Mouse (Mus musculus) cerebral cortex, adult 2 months (tissue): Measurements from ENCODE around the gene Ptprs.

Source experiments
- WGBS: fragments of 180-500 bp; shearing (Covaris S2); methylation state at CpG from one replicate; pipeline ENCODE4 v1.1.7; 2018; 5-methylcytosine and 5-hydroxymethylcytosine counted together

Gene Ptprs

GRCm38 (mm10) chr17:56476402-56476752, at the start of gene Ptprs:
TSS of gene Ptprs (minus strand) at chr17:56476483.
- WGBS, result 0% methylated on average over 27 of the region's 27 CpGs

- WGBS, result 87% methylated on average over 4 of the region's 4 CpGs
Observed at GRCm38 (mm10) chr17:56524943-56525342, 48.7 kb upstream of the Ptprs start.

GRCm38 (mm10) chr17:56522744-56523143, 46.5 kb upstream of the Ptprs start:
- WGBS, result 47% methylated on average over 1 of the region's 1 CpGs

GRCm38 (mm10) chr17:56515690-56516410, 39.6 kb upstream of the Ptprs start:
- 16% methylated on average over 13 of the region's 13 CpGs for WGBS

GRCm38 (mm10) chr17:56514916-56515315, 38.6 kb upstream of the Ptprs start:
- 60% methylated on average over 12 of the region's 12 CpGs for WGBS

GRCm38 (mm10) chr17:56512310-56512709, 36.0 kb upstream of the Ptprs start, which contains the start of gene Znrf4:
TSS of gene Znrf4 (minus strand) at chr17:56512431.
- 74% methylated on average over 22 of the region's 22 CpGs for WGBS

- 30% methylated on average over 29 of the region's 29 CpGs for WGBS
Observed at GRCm38 (mm10) chr17:56511707-56512090, 35.4 kb upstream of the Ptprs start.

GRCm38 (mm10) chr17:56510970-56511706, 34.9 kb upstream of the Ptprs start:
- WGBS, result 8% methylated on average over 60 of the region's 60 CpGs

- WGBS, result 20% methylated on average over 27 of the region's 27 CpGs
Observed at GRCm38 (mm10) chr17:56510473-56510969, 34.2 kb upstream of the Ptprs start.

- WGBS, result 13% methylated on average over 35 of the region's 37 CpGs
Observed at GRCm38 (mm10) chr17:56509707-56510472, 33.6 kb upstream of the Ptprs start.

- 49% methylated on average over 10 of the region's 10 CpGs for WGBS
Observed at GRCm38 (mm10) chr17:56509021-56509640, 32.8 kb upstream of the Ptprs start.

GRCm38 (mm10) chr17:56507161-56508068, 31.1 kb upstream of the Ptprs start:
- under 1% methylated on average over 42 of the region's 42 CpGs for WGBS

- WGBS, result 68% methylated on average over 15 of the region's 15 CpGs
Observed at GRCm38 (mm10) chr17:56506417-56507065, 30.3 kb upstream of the Ptprs start.

GRCm38 (mm10) chr17:56505401-56505800, 29.1 kb upstream of the Ptprs start:
- WGBS, result 72% methylated on average over 10 of the region's 10 CpGs

- 8% methylated on average over 9 of the region's 9 CpGs for WGBS
Observed at GRCm38 (mm10) chr17:56502526-56502925, 26.2 kb upstream of the Ptprs start.

- 29% methylated on average over 2 of the region's 2 CpGs for WGBS
Observed at GRCm38 (mm10) chr17:56501635-56502400, 25.5 kb upstream of the Ptprs start.

- WGBS, result 61% methylated on average over 5 of the region's 5 CpGs
Observed at GRCm38 (mm10) chr17:56499229-56499628, 22.9 kb upstream of the Ptprs start.

- WGBS, result 30% methylated on average over 2 of the region's 2 CpGs
Observed at GRCm38 (mm10) chr17:56494480-56494879, 18.2 kb upstream of the Ptprs start.

- WGBS, result 57% methylated on average over 2 of the region's 2 CpGs
Observed at GRCm38 (mm10) chr17:56493841-56494240, 17.6 kb upstream of the Ptprs start.
